Mouse (Mus musculus): Measurements from ENCODE around the gene Folr1.

DNA sequence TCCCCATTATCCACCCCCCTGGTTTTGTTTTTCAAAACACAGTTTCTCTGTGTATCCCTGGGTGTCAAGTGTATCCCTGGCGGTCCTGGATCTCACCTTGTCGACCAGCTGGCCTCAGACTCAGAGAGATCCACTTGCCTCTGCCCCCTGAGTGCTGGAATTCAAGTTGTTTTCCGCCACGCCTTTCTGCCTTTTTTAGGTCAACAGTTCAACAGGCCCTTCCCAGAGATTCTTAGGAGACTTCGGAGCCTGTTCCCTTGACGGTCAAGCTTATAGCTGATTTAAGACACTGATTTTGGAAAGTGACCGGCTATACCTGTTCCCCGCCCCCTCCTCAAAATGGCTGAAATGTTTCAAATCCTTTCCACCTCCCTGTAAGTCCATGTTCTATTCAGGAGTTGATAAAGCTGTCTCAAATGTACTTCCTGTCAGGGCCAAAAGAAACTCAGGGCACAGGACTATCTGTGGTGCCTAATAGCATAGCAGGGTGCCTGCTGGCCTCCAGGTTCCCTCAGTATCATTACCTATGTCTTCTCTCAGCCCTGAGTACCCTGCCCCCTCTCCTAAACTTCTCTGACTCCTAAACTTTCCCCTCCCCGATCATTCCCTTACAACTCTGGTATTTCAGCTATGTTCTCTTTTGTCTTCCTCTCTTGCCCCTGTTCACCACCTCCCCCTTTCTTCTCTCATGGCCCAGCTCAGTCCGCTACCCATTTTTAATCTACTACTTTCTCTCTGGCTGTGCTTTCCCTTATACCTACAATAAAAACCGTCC, 3.9 kb downstream of the Folr1 start:
- TF ChIP-seq GATA1 (IDR thresholded peaks at IDR 0.05; ENCODE audit: low read length), result no peak
- no peak for TF ChIP-seq TAL1 (IDR thresholded peaks at IDR 0.05; ENCODE audit: low read length)
